Mouse (Mus musculus) spleen, adult 12 weeks (tissue): ENCODE results near the gene Stil.
"Not testable (repeated sequence)": the region's sequence is repeated elsewhere in the genome, so short reads cannot be mapped to it uniquely, and the experiment has no call there.

Experiments used
- DNase-seq: peaks from one replicate; pipeline ENCODE4 v3.0.0; 2022; ENCODE audit warnings: low spot score

The Stil gene

GRCm38 (mm10) chr4:114999773-115000428, at the start of gene Stil:
Gene Stil (plus strand): TSS chr4:115000159.
- DNase-seq: peak; percentile 94

DNA sequence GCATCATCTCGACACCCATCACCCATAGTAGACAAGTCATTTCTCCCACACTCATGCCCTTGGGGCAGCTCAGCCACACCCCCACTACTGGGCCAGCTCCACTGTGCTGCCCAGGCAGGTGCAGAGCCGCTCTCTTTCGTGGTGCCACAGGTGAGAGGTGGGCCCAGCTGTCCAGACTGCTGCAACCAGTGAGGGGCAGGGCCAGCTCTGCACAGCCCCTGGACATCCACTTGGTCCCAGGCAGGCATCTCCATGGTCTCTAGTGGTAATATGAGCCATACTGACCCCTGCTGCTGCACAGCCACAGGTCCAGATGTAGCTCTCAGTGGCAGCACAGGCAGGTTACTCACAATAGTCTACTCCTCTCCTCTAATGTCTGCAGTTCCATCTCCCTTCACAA, 46.8 kb upstream of the Stil start:
- no peak for DNase-seq

GRCm38 (mm10) chr4:114957403-114957802, 42.6 kb upstream of the Stil start:
- DNase-seq: no peak

- no peak for DNase-seq
These were observed 41.7 kb upstream of the Stil start for GRCm38 (mm10) chr4:114958231-114958630.

DNA sequence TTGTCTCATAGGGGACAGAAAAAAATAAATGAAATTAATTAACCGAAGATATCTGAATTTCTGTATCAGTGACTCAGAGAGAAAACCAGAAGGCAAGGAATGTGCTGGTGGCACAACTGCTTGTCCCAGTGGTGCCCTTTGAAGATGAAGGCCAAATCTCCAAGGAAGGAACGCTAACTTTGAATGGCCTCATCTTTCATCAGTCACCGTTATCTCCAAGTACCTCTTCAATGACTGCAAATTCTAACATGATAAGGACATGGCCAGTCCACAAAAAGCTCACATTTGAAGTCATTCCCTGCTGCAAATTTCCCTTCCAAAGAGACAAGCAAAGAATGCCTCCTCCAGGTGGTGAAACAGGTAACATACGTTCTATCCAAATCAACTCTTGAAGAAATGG, 41.2 kb upstream of the Stil start:
- DNase-seq: no peak

GRCm38 (mm10) chr4:114959533-114959932, 40.4 kb upstream of the Stil start:
- DNase-seq: no peak

- not testable (repeated sequence) for DNase-seq
These were observed 39.1 kb upstream of the Stil start for GRCm38 (mm10) chr4:114960881-114961280.

DNA sequence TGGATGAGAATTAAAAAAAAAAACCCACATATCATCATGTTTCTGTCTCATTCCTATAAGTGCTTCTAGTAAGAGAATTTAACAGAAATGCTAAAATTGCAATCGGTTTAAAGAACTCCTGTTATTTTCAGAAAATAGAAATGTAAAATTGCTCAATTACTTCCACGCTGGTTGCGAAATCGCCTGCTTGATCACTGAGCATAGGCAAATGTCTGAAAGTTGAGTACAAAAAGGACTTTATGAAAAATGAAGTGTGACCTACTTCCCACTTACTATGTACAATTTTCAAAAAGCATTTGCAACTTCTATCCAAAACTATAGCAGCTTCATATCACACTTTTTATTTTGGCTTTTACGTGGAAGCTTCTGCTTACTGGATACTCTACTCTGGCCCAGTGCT, 29.2 kb upstream of the Stil start:
- no peak for DNase-seq

- DNase-seq: no peak
These were observed 26.7 kb upstream of the Stil start for GRCm38 (mm10) chr4:114973229-114973740.

- no peak for DNase-seq
These were observed 17.3 kb upstream of the Stil start for GRCm38 (mm10) chr4:114982619-114983018.

DNA sequence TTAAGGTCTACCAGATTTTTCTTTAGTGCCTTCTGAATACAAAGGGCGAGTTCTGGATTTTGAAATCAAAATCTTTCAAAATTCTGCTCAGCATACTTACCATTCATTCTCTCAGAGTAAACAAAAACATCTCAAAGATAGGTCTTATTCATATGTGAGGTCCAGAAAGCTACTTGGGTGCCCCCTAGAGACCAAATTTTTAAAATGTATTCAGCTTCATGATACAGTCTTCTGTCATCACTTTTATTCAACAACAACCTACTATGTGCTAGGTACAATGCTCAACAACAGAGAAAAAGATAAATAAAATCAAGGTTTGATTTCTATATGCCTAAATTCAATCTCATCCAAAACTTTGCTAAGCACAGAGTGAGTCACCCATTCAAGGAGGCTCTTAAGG, 16.9 kb upstream of the Stil start:
- no peak for DNase-seq

- no peak for DNase-seq
These were observed 13.8 kb upstream of the Stil start for GRCm38 (mm10) chr4:114986211-114986590.

DNA sequence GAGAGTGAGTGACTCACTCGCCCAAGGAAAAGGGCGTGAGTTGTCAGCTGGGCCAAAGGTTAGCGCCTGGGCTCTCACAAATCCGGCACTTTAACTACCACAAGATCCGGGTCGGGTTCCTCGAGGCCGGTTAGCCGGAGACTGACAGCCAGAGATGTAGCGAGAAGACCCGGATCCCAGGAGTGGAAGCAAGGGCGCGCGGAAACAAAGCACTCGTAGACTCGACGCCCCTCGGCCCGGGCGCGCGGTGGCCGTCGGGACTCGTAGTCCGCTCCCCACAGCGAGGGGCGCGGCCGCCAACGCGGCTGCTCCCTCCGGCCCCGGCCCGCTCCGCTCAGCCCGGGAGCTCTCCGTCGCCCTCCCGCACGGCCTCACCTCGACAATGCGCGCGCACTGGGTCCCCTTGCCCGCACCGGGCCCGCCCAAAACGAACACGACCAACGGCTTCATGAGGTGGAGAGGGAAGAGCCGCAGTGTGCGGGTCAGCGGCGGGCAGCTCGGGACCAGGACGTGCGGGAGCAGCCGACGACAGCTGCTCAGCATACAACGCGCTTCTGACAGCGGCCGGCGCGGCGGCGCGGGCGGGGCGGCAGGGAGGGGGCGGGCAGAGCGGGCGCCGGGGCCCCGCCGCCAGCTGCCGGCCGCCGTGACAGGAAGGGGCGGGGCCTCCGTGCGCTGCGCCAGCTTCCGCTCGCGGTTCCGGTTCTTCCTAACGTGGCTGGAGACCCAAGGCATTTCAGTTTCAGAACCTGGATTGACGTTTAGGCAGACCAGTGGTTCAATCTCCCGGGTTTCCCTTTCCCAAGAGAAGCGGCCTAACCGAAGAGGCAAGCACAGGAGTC, 13.1 kb upstream of the Stil start, which contains the start of gene Cmpk1:
Gene Cmpk1, minus strand, starts transcription at position 651 of the 842 bp plus-strand sequence.
- peak; percentile 73 for DNase-seq

DNA sequence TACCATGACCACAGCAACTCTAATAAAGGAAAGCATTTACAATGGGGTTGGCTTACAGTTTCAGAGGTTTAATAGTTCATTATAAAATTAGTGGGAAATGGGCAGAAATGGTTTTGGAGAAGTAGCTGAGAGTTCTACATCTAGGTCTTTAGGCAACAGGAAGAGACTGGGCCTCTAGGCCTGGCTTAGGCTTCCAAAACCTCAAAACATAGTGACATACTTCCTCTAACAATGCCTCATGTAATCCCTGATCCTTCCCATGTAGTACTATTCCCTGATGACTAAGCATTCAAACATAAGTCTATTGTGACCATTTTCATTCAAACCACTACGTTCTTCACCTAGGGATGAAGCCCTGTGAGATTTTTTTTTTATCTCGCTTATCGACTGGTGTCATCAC, 5.7 kb upstream of the Stil start:
- no peak for DNase-seq

DNA sequence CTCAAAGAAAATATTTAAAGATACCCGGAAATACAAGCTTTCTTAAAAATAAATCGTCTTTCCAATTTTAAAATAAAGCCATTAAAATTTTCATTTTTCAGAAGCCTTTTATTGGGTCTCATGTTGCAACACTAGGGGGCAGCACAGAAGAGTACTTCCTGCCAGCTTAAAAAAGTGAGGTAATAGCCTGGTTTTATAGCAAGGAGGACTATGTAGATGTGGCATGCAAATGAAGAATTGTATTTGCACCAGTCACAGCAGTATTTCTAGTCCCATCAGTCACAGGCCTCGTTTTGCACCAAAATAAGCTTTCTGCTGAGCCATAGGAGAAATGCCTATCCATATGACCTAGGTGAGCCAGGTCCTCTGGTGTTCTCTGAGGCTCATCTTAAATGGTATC, 2.9 kb upstream of the Stil start:
- peak; percentile 37 for DNase-seq

DNA sequence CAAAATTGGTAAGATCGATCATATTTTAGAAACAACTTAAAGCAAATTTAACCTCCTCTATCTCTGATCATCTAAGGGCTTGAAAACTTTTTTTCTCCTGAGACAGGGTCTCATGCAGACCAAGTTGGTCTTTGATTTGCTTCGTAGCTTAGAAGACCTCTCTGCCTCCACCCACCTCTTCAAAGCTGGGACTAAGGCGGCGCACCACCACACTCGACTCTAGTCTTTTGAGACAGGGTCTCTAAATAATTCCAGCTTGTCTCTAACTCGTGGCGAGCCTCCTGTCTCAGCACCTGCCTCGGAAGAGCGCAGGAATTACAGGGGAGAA, 550 bp upstream of the Stil start:
- no peak for DNase-seq

GRCm38 (mm10) chr4:115000429-115000795, 453 bp downstream of the Stil start:
- peak; percentile 9 for DNase-seq

DNA sequence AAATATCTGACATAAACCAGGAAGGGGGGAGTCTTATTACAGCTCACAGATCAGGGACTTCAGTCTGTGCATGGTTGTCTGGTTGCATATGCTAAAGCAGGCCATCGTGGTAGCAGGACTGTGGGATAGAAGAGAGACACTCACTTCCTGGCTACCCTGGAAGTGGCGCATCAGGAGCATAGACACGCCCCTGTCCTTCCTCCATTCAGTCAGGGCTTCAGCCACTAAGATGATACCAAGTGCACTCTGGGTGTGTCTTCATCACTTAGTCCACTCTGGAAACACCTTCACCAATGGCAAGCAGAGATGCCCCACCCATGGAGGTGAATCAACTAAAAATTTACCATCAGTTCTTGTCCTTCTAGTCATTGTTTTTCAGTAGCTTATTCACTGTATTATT, 14.3 kb downstream of the Stil start:
- DNase-seq: no peak

GRCm38 (mm10) chr4:115019997-115020396, 20.0 kb downstream of the Stil start:
- DNase-seq: no peak

- DNase-seq: no peak
These were observed 35.1 kb downstream of the Stil start for GRCm38 (mm10) chr4:115035043-115035442.

- DNase-seq: no peak
These were observed 38.3 kb downstream of the Stil start for GRCm38 (mm10) chr4:115038242-115038641.

GRCm38 (mm10) chr4:115045621-115046020, 45.7 kb downstream of the Stil start:
- DNase-seq: no peak

- DNase-seq: peak; percentile 80
These were observed 47.8 kb downstream of the Stil start for GRCm38 (mm10) chr4:115047750-115048149.
